In the genomic region with DNA sequence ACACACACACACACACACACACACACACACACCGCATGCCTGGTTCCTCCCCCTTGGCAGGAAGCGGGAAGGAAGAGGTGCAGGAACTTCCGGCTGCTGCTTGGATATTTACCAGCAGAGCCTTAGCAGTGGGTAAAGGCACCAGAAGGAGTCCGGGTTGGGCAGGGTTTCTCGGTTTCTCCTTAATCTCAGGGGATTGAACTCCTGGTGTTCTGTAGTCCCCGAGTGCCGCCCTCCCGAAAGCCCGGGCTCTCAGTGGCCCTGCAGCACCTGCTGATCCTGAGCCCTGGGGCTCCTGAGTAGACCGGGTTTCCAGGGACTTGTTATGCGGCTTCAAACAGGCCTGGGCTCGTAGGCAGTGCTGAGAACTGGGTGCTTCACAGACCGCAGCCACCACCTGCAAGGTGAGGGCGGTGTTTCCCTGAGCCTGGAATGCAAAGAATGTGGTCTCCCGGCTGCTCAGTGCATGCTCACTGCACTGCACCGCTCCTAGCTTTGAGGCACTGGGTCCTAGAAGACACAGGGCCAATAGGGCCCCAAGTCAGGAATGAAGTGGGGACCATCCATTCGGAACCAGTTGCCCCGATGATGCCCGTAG, we compare ENCODE assay signal across 8 mouse cellular contexts. TPM values are rescaled to one million over a fixed set of nuclear protein-coding genes. Genes with fewer than 3 reads are reported as not detected.
A peak's percentile ranks its signal among the peaks of the same experiment; 100 is the strongest.
DNase-seq lines count a peak whose midpoint lies in the region; ATAC-seq and TF ChIP-seq lines count a peak whose summit lies in the region.

A gene (minus strand): TSS at position 41 of the 598 bp plus-strand sequence.

- WGBS in embryonic facial prominence, embryonic 13.5 days: 28% methylated on average over 17 of the region's 19 CpGs
- WGBS in midbrain, embryonic 13.5 days: 26% methylated on average over 17 of the region's 19 CpGs
- WGBS in stomach, postnatal 0 days: 21% methylated on average over 16 of the region's 19 CpGs

- peak within 1 kb of the TSS; percentile 74 for H3K9ac ChIP-seq in embryonic facial prominence, embryonic 13.5 days
- peak within 1 kb of the TSS; percentile 65 for H3K9ac ChIP-seq in midbrain, embryonic 13.5 days (replicated peaks)
- H3K9ac ChIP-seq in stomach, postnatal 0 days (ENCODE audit: low read length): peak within 1 kb of the TSS; percentile 71

- H3K4me3 ChIP-seq in embryonic facial prominence, embryonic 13.5 days: peak within 1 kb of the TSS; percentile 59
- H3K4me3 ChIP-seq in midbrain, embryonic 13.5 days (replicated peaks): peak within 1 kb of the TSS; percentile 60
- H3K4me3 ChIP-seq in stomach, postnatal 0 days (ENCODE audit: low read depth, low read length): peak within 1 kb of the TSS; percentile 55

- H3K4me1 ChIP-seq in embryonic facial prominence, embryonic 13.5 days: peaks cover 3% of the 10 kb centered on the region; the same call in 1 of the 2 replicates
- H3K4me1 ChIP-seq in midbrain, embryonic 13.5 days (replicated peaks): peaks cover 20% of the 10 kb centered on the region
- no peaks in the 10 kb centered on the region for H3K4me1 ChIP-seq in stomach, postnatal 0 days (replicated peaks; ENCODE audit: control insufficient read depth, insufficient read depth)

- no peaks in the 10 kb centered on the region for H3K36me3 ChIP-seq in embryonic facial prominence, embryonic 13.5 days
- H3K36me3 ChIP-seq in midbrain, embryonic 13.5 days: no peaks in the 10 kb centered on the region
- H3K36me3 ChIP-seq in stomach, postnatal 0 days (ENCODE audit: control insufficient read depth, insufficient read depth, low read length): no peaks in the 10 kb centered on the region

- TF ChIP-seq CTCF in stomach, postnatal 0 days (IDR thresholded peaks at IDR 0.05; ENCODE audit: low read depth): no peak

- peak; percentile 68 for ATAC-seq in embryonic facial prominence, embryonic 13.5 days (ENCODE audit: insufficient number of reproducible peaks, insufficient read depth, low FRiP score, low TSS enrichment, low read depth)
- ATAC-seq in hematopoietic stem cell, adult 5-6 weeks (replicated peaks in 1 of 2; ENCODE audit: insufficient read depth in 1 of 2, low FRiP score in 2 of 2, low TSS enrichment in 1 of 2, low read depth in 1 of 2, poor library complexity in 2 of 2, severe bottlenecking in 2 of 2): peak; percentile 50 to 71
- peak; percentile 86 for ATAC-seq in midbrain, embryonic 13.5 days
- ATAC-seq in stomach, postnatal 0 days (ENCODE audit: low FRiP score, low TSS enrichment): peak; percentile 86

- H3K9me3 ChIP-seq in embryonic facial prominence, embryonic 13.5 days: no peaks in the 10 kb centered on the region
- H3K9me3 ChIP-seq in midbrain, embryonic 13.5 days: no peaks in the 10 kb centered on the region
- no peaks in the 10 kb centered on the region for H3K9me3 ChIP-seq in stomach, postnatal 0 days (ENCODE audit: control insufficient read depth, low read length)

- H3K4me2 ChIP-seq in embryonic facial prominence, embryonic 13.5 days: peak within 1 kb of the TSS; percentile 62
- H3K4me2 ChIP-seq in midbrain, embryonic 13.5 days (replicated peaks): peak within 1 kb of the TSS; percentile 65
- H3K4me2 ChIP-seq in stomach, postnatal 0 days (replicated peaks; ENCODE audit: low read depth): peak within 1 kb of the TSS; percentile 57

- no peak for TF ChIP-seq EP300 in stomach, postnatal 0 days (optimal IDR thresholded peaks at IDR 0.05)

- DNase-seq in cerebellum, adult 8-10 months: peak; percentile 54
- no peak for DNase-seq in cerebellum, adult 18-20 months
- DNase-seq in MN1 (ENCODE audit: low spot score): peak; percentile 59
- peak; percentile 34 to 45 for DNase-seq in layer of hippocampus, postnatal 36 days
- DNase-seq in stomach, postnatal 0 days (ENCODE audit: low spot score): no peak

- H3K27ac ChIP-seq in embryonic facial prominence, embryonic 13.5 days: peak within 1 kb of the TSS; percentile 71
- peak within 1 kb of the TSS; percentile 78 for H3K27ac ChIP-seq in midbrain, embryonic 13.5 days
- H3K27ac ChIP-seq in stomach, postnatal 0 days (replicated peaks): peak within 1 kb of the TSS; percentile 87

- H3K27me3 ChIP-seq in embryonic facial prominence, embryonic 13.5 days: no peaks in the 10 kb centered on the region
- H3K27me3 ChIP-seq in midbrain, embryonic 13.5 days: no peaks in the 10 kb centered on the region
- no peaks in the 10 kb centered on the region for H3K27me3 ChIP-seq in stomach, postnatal 0 days (ENCODE audit: control insufficient read depth, insufficient read depth, low read length)

RNA-seq across cellular contexts. Expression of the gene that starts here (rescaled TPM):
- polyA plus RNA-seq in embryonic facial prominence, embryonic 13.5 days (2015; fragmentation: Nextera tagmentation; extraction: Ambion mirVana): 15.0 and 15.5 TPM in 2 replicates
- total RNA-seq in hematopoietic stem cell, adult 5-6 weeks (2017): 12.3 and 19.4 TPM in 2 replicates
- total RNA-seq in layer of hippocampus, postnatal 36 days (2021): 10 to 100 TPM; 12.7 to 13.7 TPM
- 27.2 and 27.9 TPM in 2 replicates for polyA plus RNA-seq in midbrain, embryonic 13.5 days (2015; fragmentation: Nextera tagmentation; extraction: Ambion mirVana)
- polyA plus RNA-seq in stomach, postnatal 0 days (2015; fragmentation: Nextera tagmentation; extraction: Ambion mirVana): 11.9 and 12.6 TPM in 2 replicates

Comparison
In these comparisons a context has a peak if more than half of its experiments do, and no peak if none do; other contexts are left out.
1. DNase-seq: peak in cerebellum, adult 8-10 months (single experiment), MN1 (single experiment) and layer of hippocampus, postnatal 36 days (2 of 2); none in cerebellum, adult 18-20 months (0 of 2) and stomach, postnatal 0 days (single experiment).
2. Peak in every context shown above with its lines, with median percentiles within 50 percentile points of each other: ATAC-seq, H3K27ac ChIP-seq, H3K4me2 ChIP-seq, H3K4me3 ChIP-seq and H3K9ac ChIP-seq.